Mouse (Mus musculus) small intestine, adult 2 months (tissue): Measurements from ENCODE around the gene Il17d. TPM values are rescaled to one million over a fixed set of nuclear protein-coding genes. Genes with fewer than 3 reads are reported as not detected.

Experiments used
- H3K27ac ChIP-seq: fragments of 200-500 bp; 2 replicates; pipeline ENCODE4 v1.5.1; 2012; ENCODE audit warnings: low read depth, low read length, control low read depth, inconsistent platforms; ENCODE audit not compliant: insufficient read depth
- H3K27me3 ChIP-seq: fragments of 200-500 bp; 2 replicates; pipeline ENCODE4 v1.6.1; 2012; ENCODE audit warnings: mild to moderate bottlenecking, moderate library complexity, low read length, inconsistent platforms; ENCODE audit not compliant: control insufficient read depth, insufficient read depth
- H3K36me3 ChIP-seq: fragments of 200-500 bp; 2 replicates; pipeline ENCODE4 v1.6.1; 2012; ENCODE audit warnings: mild to moderate bottlenecking, low read length, control low read depth, inconsistent platforms; ENCODE audit not compliant: control insufficient read depth, insufficient read depth
- H3K4me1 ChIP-seq: fragments of 200-500 bp; 2 replicates; pipeline ENCODE4 v1.6.1; 2012; ENCODE audit warnings: low read length, inconsistent platforms, mixed read lengths; ENCODE audit not compliant: control insufficient read depth, insufficient read depth, insufficient read length
- H3K4me3 ChIP-seq: fragments of 200-500 bp; 2 replicates; pipeline ENCODE4 v1.5.1; 2012; ENCODE audit warnings: low read depth, mild to moderate bottlenecking, control low read depth, inconsistent platforms, low read length, moderate library complexity
- CTCF ChIP-seq: fragments of 200-500 bp; IDR thresholded peaks from 2 replicates; pipeline ENCODE4 v1.5.1; 2012; ENCODE audit warnings: low read depth, mild to moderate bottlenecking, control low read depth, inconsistent platforms, low read length, moderate library complexity, mixed read lengths; ENCODE audit not compliant: insufficient replicate concordance, insufficient read length; ENCODE audit errors: extremely low read depth
- POLR2A ChIP-seq: fragments of 200-500 bp; IDR thresholded peaks from 2 replicates; pipeline ENCODE4 v1.6.1; 2012; ENCODE audit warnings: low read depth, mild to moderate bottlenecking, control low read depth, inconsistent platforms, low read length, moderate library complexity
- WGBS: fragments of 180-500 bp; shearing (Covaris S2); methylation state at CpG from one replicate; pipeline ENCODE4 v1.1.7; 2018; 5-methylcytosine and 5-hydroxymethylcytosine counted together
- polyA plus RNA-seq: library from polyadenylated mRNA; depleted of rRNA; stranded (reverse); fragments of >200 nt; gene quantifications from 2 replicates; pipeline ENCODE4 v1.2.3, GENCODE M21; 2012; rRNA removed

The Il17d gene
- 5.6 and 7.1 TPM in 2 replicates for polyA plus RNA-seq

- 3% methylated on average over 100 of the region's 104 CpGs for WGBS
- Histone ChIP-seq H3K4me3 (peak within 1 kb of the TSS; percentile 65), H3K27me3 (no peaks in the 10 kb centered on the region), H3K36me3 (no peaks in the 10 kb centered on the region), H3K27ac (no peak within 1 kb of the TSS), H3K4me1 (peaks cover 3% of the 10 kb centered on the region; the same call in 1 of the 2 replicates)
- no peak for TF ChIP-seq POLR2A
- no peak for TF ChIP-seq CTCF
These were observed at the start of gene Il17d for GRCm38 (mm10) chr14:57524671-57525387. Il17d (plus strand) TSS chr14:57524777.

GRCm38 (mm10) chr14:57475057-57475456 is 49.5 kb upstream of the Il17d start:
- no peak overlapping the region for H3K4me3 ChIP-seq
- TF ChIP-seq CTCF, result no peak
- no peak for TF ChIP-seq POLR2A
- no peaks in the 10 kb centered on the region for H3K4me1 ChIP-seq
- H3K27ac ChIP-seq, result no peak overlapping the region
- 83% methylated on average over 2 of the region's 2 CpGs for WGBS
- peaks cover 3% of the 10 kb centered on the region; the same call in 1 of the 2 replicates for H3K36me3 ChIP-seq
- no peaks in the 10 kb centered on the region for H3K27me3 ChIP-seq

GRCm38 (mm10) chr14:57482262-57482661 is 42.3 kb upstream of the Il17d start:
- H3K27me3 ChIP-seq, result no peaks in the 10 kb centered on the region
- no peak overlapping the region for H3K4me3 ChIP-seq
- no peaks in the 10 kb centered on the region for H3K4me1 ChIP-seq
- WGBS, result 96% methylated on average over 2 of the region's 2 CpGs
- 0 out of 2 replicates have a peak, but pooled peaks cover 1% of the 10 kb centered on the region for H3K36me3 ChIP-seq
- no peak for TF ChIP-seq CTCF
- no peak for TF ChIP-seq POLR2A
- H3K27ac ChIP-seq, result no peak overlapping the region

- Histone ChIP-seq H3K4me3 (no peak overlapping the region), H3K27ac (no peak overlapping the region), H3K4me1 (no peaks in the 10 kb centered on the region), H3K36me3 (0 out of 2 replicates have a peak, but pooled peaks cover 1% of the 10 kb centered on the region), H3K27me3 (no peaks in the 10 kb centered on the region)
- TF ChIP-seq CTCF (no peak), POLR2A (no peak)
- WGBS, result 93% methylated on average over 6 of the region's 6 CpGs
These were observed 40.4 kb upstream of the Il17d start for GRCm38 (mm10) chr14:57484183-57484582.

GRCm38 (mm10) chr14:57489696-57490095 is 34.9 kb upstream of the Il17d start:
- 90% methylated on average over 3 of the region's 3 CpGs for WGBS
- TF ChIP-seq POLR2A (no peak), CTCF (no peak)
- Histone ChIP-seq H3K27me3 (no peaks in the 10 kb centered on the region), H3K27ac (no peak overlapping the region), H3K4me3 (no peak overlapping the region), H3K4me1 (no peaks in the 10 kb centered on the region), H3K36me3 (no peaks in the 10 kb centered on the region)

GRCm38 (mm10) chr14:57493840-57494239 is 30.7 kb upstream of the Il17d start:
- TF ChIP-seq POLR2A, result no peak
- TF ChIP-seq CTCF, result no peak
- H3K4me3 ChIP-seq, result no peak overlapping the region
- no peak overlapping the region for H3K27ac ChIP-seq
- no peaks in the 10 kb centered on the region for H3K36me3 ChIP-seq
- H3K27me3 ChIP-seq, result no peaks in the 10 kb centered on the region
- WGBS, result 98% methylated on average over 2 of the region's 2 CpGs
- peaks cover 2% of the 10 kb centered on the region; the same call in 1 of the 2 replicates for H3K4me1 ChIP-seq

GRCm38 (mm10) chr14:57503729-57504128 is 20.8 kb upstream of the Il17d start:
- Histone ChIP-seq H3K27ac (no peak overlapping the region), H3K4me3 (no peak overlapping the region), H3K4me1 (no peaks in the 10 kb centered on the region), H3K36me3 (no peaks in the 10 kb centered on the region), H3K27me3 (no peaks in the 10 kb centered on the region)
- 85% methylated on average over 6 of the region's 6 CpGs for WGBS
- TF ChIP-seq POLR2A, result no peak
- TF ChIP-seq CTCF, result no peak

- no peak overlapping the region for H3K4me3 ChIP-seq
- no peak overlapping the region for H3K27ac ChIP-seq
- TF ChIP-seq CTCF, result no peak
- TF ChIP-seq POLR2A, result no peak
- no peaks in the 10 kb centered on the region for H3K4me1 ChIP-seq
- H3K27me3 ChIP-seq, result no peaks in the 10 kb centered on the region
- no peaks in the 10 kb centered on the region for H3K36me3 ChIP-seq
- WGBS, result 59% methylated on average over 6 of the region's 6 CpGs
These were observed 15.0 kb upstream of the Il17d start for GRCm38 (mm10) chr14:57509554-57509953.
